Mouse (Mus musculus): ENCODE results near the gene Ppfibp2.

Ppfibp2 gene

GRCm38 (mm10) chr7:107757308-107758151 lies 162.5 kb downstream of the Ppfibp2 start, which contains the start of gene Cyb5r2:
TSS of gene Cyb5r2 (minus strand) at chr7:107758032.
- peak; percentile 36 to 55 for DNase-seq

GRCm38 (mm10) chr7:107770812-107771211 lies 175.8 kb downstream of the Ppfibp2 start:
- no peak for DNase-seq

GRCm38 (mm10) chr7:107778216-107778615 lies 183.2 kb downstream of the Ppfibp2 start:
- DNase-seq: no peak

GRCm38 (mm10) chr7:107779611-107780010 lies 184.6 kb downstream of the Ppfibp2 start:
- DNase-seq: peak; percentile 3

- DNase-seq: peak; percentile 5 to 33
These were observed 193.1 kb downstream of the Ppfibp2 start for GRCm38 (mm10) chr7:107787977-107788620.

- DNase-seq: no peak
These were observed 201.5 kb downstream of the Ppfibp2 start for GRCm38 (mm10) chr7:107796500-107796899.
